Mouse (Mus musculus) lung, adult 2 months (tissue): Measurements from ENCODE around the gene Camkk1. TPM values are rescaled to one million over a fixed set of nuclear protein-coding genes. Genes with fewer than 3 reads are reported as not detected.

Experiments
- DNase-seq: peaks from one replicate; pipeline ENCODE4 v3.0.0; 2022
- H3K4me1 ChIP-seq: fragments of 200-500 bp; 2 replicates; pipeline ENCODE4 v1.6.1; 2011; ENCODE audit warnings: low read length; ENCODE audit not compliant: control insufficient read depth, insufficient read depth
- H3K4me3 ChIP-seq: fragments of 200-500 bp; replicated peaks from 2 replicates; pipeline ENCODE3; 2011; ENCODE audit warnings: low read depth, mild to moderate bottlenecking, control low read depth, low read length; ENCODE audit errors: extremely low read depth
- CTCF ChIP-seq: fragments of 200-500 bp; IDR thresholded peaks from 2 replicates; pipeline ENCODE4 v1.5.1; 2011; ENCODE audit warnings: mild to moderate bottlenecking, low read length, control low read depth; ENCODE audit not compliant: insufficient read depth
- POLR2A ChIP-seq: fragments of 200-500 bp; IDR thresholded peaks from 2 replicates; pipeline ENCODE4 v1.6.1; 2011; ENCODE audit warnings: low read depth, mild to moderate bottlenecking, control low read depth, low read length, borderline replicate concordance; ENCODE audit errors: extremely low read depth
- WGBS: fragments of 180-500 bp; shearing (Covaris S2); methylation state at CpG from one replicate; pipeline ENCODE4 v1.1.7; 2018; 5-methylcytosine and 5-hydroxymethylcytosine counted together
- polyA plus RNA-seq: library from polyadenylated mRNA; depleted of rRNA; stranded (reverse); fragments of >200 nt; gene quantifications from 2 replicates; pipeline ENCODE4 v1.2.3, GENCODE M21; 2012; rRNA removed

Gene Camkk1
- 8.7 and 9.3 TPM in 2 replicates for polyA plus RNA-seq

GRCm38 (mm10) chr11:73018471-73019146, at the start of gene Camkk1:
TSS of gene Camkk1 (plus strand) at chr11:73019008.
- DNase-seq: peak; percentile 89
- peak; percentile 29; the same call in 1 of the 2 replicates for TF ChIP-seq POLR2A
- TF ChIP-seq CTCF: no peak
- under 1% methylated on average over 57 of the region's 57 CpGs for WGBS
- peaks cover 12% of the 10 kb centered on the region for H3K4me1 ChIP-seq
- H3K4me3 ChIP-seq: peak within 1 kb of the TSS; percentile 77

GRCm38 (mm10) chr11:72974995-72975503, 43.8 kb upstream of the Camkk1 start:
- no peak for DNase-seq
- Histone ChIP-seq H3K4me3 (no peak overlapping the region), H3K4me1 (no peaks in the 10 kb centered on the region; the same call in 1 of the 2 replicates)
- no peak for TF ChIP-seq POLR2A
- no peak for TF ChIP-seq CTCF
- WGBS: 78% methylated on average over 13 of the region's 13 CpGs

- H3K4me3 ChIP-seq: no peak overlapping the region
Observed at GRCm38 (mm10) chr11:72982516-72982915, 36.3 kb upstream of the Camkk1 start.

GRCm38 (mm10) chr11:72983283-72983682, 35.5 kb upstream of the Camkk1 start:
- DNase-seq: no peak
- WGBS: 51% methylated on average over 5 of the region's 5 CpGs
- no peak overlapping the region for H3K4me3 ChIP-seq
- peaks cover 3% of the 10 kb centered on the region for H3K4me1 ChIP-seq
- TF ChIP-seq CTCF: peak; percentile 49
- no peak for TF ChIP-seq POLR2A

More at GRCm38 (mm10) chr11:72982516-72982915, 36.3 kb upstream of the Camkk1 start:
- no peak for TF ChIP-seq CTCF
- H3K4me1 ChIP-seq: peaks cover 3% of the 10 kb centered on the region
- WGBS: 90% methylated on average over 9 of the region's 9 CpGs
- DNase-seq: no peak

- DNase-seq: no peak
- TF ChIP-seq CTCF: no peak
- TF ChIP-seq POLR2A: no peak
- H3K4me1 ChIP-seq: peaks cover 3% of the 10 kb centered on the region
- WGBS: 50% methylated on average over 5 of the region's 5 CpGs
- no peak overlapping the region for H3K4me3 ChIP-seq
Observed at GRCm38 (mm10) chr11:72986745-72987144, 32.1 kb upstream of the Camkk1 start.

GRCm38 (mm10) chr11:72987234-72987633, 31.6 kb upstream of the Camkk1 start:
- WGBS: 53% methylated on average over 5 of the region's 5 CpGs
- H3K4me1 ChIP-seq: peaks cover 3% of the 10 kb centered on the region
- no peak for DNase-seq
- TF ChIP-seq CTCF (no peak), POLR2A (no peak)
- H3K4me3 ChIP-seq: no peak overlapping the region

GRCm38 (mm10) chr11:72987807-72988206, 31.0 kb upstream of the Camkk1 start:
- WGBS: 37% methylated on average over 5 of the region's 5 CpGs
- DNase-seq: no peak
- TF ChIP-seq POLR2A (no peak), CTCF (no peak)
- Histone ChIP-seq H3K4me3 (no peak overlapping the region), H3K4me1 (peaks cover 3% of the 10 kb centered on the region)

- H3K4me3 ChIP-seq: no peak overlapping the region
Observed at GRCm38 (mm10) chr11:72989044-72989443, 29.8 kb upstream of the Camkk1 start.

GRCm38 (mm10) chr11:72990688-72991087, 28.1 kb upstream of the Camkk1 start:
- 86% methylated on average over 9 of the region's 9 CpGs for WGBS
- peaks cover 3% of the 10 kb centered on the region for H3K4me1 ChIP-seq
- TF ChIP-seq POLR2A (no peak), CTCF (no peak)
- H3K4me3 ChIP-seq: no peak overlapping the region
- DNase-seq: no peak

More at GRCm38 (mm10) chr11:72989044-72989443, 29.8 kb upstream of the Camkk1 start:
- DNase-seq: no peak
- H3K4me1 ChIP-seq: peaks cover 3% of the 10 kb centered on the region
- WGBS: 58% methylated on average over 6 of the region's 6 CpGs
- no peak for TF ChIP-seq POLR2A
- no peak for TF ChIP-seq CTCF

GRCm38 (mm10) chr11:72991961-72992360, 26.8 kb upstream of the Camkk1 start:
- H3K4me3 ChIP-seq: no peak overlapping the region
- no peak for TF ChIP-seq CTCF
- no peak for TF ChIP-seq POLR2A
- peaks cover 3% of the 10 kb centered on the region; the same call in 1 of the 2 replicates for H3K4me1 ChIP-seq
- no peak for DNase-seq
- WGBS: 45% methylated on average over 9 of the region's 9 CpGs
